Mouse (Mus musculus) heart, postnatal 4 days (tissue): ENCODE data around the gene Paxx. TPM values are rescaled to one million over a fixed set of nuclear protein-coding genes. Genes with fewer than 3 reads are reported as not detected.
"Not testable (repeated sequence)": the region's sequence is repeated elsewhere in the genome, so short reads cannot be mapped to it uniquely, and the experiment has no call there.

ENCODE experiments used
- DNase-seq: peaks from one replicate; pipeline ENCODE4 v3.0.0; 2021
- total RNA-seq, 2 experiments: library from RNA; stranded (reverse); gene quantifications; 2 replicates each; pipeline ENCODE4 v1.2.3; 2021

Gene Paxx
- total RNA-seq, 2 experiments from 2014 or later, result 30.5 to 32.8 TPM

DNA sequence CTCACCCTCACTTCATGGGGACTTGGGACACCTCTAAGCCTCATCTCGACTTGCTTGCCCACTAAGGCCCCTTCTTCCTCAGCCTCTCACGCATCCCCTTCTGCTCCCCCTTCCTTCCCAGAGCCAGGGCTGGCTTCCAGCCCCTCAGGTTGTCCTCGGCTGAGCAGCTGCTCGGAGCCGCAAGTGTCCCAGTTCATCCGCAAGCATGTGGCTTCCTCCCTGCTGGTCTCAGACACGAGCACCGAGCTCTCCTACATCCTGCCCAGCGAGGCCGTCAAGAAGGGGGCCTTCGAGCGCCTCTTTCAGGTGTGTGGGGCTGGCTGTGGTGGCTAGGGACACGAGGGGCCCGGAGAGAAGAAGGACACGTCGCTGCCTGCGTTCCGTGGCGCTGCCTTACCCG lies 19.8 kb downstream of the Paxx start:
- no peak for DNase-seq

DNA sequence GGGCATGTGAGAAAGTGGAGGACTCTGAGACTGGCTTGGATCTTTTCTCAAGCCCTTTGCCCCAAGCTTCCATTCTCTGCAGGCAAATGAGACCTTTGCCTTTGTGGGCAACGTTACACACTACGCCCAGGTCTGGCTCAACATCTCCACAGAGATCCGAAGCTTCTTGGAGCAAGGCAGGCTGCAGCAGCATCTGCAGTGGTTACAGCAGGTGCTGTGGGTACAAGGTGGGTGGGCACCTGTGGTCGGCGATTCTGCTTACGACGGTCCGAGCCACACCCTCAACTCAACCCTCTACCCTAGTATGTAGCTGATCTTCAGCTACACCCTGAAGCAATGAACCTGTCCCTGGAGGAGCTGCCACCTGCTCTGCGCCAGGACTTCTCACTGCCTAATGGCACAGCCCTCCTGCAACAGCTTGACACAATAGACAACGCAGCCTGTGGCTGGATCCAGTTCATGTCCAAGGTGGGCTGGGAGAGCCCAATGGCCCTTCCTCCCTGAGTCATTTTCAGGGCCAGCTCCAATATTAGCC lies 24.5 kb downstream of the Paxx start:
- no peak for DNase-seq

DNA sequence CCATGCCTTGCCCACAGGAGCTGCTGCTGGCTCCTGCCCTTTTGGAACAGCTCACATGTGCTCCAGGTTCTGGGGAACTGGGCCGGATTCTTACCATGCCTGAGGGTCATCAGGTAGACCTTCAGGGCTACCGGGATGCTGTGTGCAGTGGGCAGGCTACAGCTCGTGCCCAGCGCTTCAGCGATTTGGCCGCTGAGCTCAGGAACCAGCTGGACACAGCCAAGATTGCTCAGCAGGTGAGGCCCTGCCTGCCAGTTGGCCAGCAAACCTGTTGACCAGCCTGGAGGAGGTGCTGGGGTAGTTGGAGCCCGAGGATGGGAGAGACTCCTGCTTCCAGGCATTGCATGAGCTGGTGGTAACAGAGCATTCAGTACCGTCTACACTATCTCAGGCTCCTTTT lies 26.6 kb downstream of the Paxx start:
- DNase-seq, result no peak

DNA sequence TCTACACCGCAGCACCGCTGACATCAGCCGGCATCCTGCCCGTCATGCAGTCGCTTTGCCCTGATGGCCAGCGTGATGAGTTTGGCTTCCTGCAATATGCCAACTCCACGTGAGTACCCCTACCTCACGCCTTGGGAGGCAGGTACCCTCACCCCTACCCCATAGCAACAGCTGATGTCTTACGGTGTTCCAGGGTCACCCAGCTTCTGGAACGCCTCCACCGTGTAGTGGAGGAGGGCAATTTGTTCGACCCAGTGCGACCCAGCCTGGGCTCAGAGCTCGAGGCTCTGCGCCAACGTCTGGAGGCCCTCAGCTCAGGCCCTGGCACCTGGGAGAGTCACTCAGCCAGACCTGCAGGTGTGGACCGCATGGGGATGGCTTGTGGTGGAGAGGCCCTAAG lies 27.8 kb downstream of the Paxx start:
- DNase-seq, result no peak

DNA sequence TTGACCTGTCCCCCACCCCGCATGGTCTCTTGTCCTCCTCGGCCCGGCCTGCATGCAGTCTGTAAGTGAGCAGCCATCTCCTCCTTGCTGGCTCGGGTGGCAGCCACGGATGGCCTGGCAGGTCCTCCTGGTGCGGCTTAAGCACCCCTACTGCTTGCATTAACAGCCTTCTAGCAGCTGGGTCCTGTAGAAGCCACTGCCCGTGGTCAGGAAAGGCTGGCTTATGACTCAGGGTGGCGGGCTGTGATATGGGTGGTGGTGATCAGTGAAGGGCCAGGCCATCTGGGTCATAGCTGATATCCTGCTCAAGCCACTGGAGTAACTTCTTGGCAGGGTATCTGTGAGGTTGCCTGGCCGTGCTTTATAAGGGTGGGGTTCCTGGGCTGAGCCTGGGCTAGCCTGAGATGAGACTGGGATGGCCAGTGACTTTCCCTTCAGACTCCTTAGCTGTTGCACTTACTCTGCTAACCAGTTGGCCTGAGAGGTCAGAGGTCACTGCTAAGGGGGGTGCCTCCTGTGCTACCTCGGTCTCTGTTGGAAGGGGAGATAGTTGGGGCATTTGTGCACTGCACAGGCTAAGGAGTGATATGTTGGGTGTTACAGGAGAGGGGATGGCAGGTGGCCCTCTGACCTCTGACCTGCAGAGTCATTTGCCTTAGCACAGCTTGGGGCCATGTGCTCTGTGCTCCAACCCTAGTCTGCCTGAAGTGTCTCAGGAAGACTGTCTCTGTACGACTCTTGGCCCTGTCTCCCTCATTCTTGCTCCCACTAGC lies 28.4 kb downstream of the Paxx start:
- no peak for DNase-seq

DNA sequence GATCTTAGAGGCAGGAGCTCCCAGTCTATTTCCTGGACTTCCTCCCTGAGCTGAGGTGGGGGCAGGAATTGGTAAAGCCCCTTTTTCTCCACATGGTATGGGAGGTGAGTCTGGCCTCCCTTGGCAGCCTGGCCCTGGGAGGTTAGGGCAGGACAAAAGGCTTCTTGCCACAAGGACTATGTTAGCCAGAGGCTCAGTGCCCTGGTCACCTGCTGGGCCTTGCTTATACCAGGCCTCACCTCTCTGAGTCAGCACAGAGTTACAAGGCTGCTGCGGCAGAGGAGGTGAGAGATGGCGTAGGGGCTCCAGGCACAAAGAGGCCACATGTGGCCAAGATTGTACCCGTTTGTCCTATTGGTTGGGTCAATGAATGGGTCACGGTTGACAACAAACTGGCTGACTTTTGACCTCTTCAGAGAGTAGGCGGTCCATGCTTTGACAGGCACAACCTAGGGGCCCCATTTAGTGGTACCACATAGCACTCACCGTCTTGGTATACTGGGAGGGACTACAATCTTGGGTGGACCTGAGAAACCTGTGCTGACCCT lies 29.5 kb downstream of the Paxx start:
- DNase-seq, result no peak

DNA sequence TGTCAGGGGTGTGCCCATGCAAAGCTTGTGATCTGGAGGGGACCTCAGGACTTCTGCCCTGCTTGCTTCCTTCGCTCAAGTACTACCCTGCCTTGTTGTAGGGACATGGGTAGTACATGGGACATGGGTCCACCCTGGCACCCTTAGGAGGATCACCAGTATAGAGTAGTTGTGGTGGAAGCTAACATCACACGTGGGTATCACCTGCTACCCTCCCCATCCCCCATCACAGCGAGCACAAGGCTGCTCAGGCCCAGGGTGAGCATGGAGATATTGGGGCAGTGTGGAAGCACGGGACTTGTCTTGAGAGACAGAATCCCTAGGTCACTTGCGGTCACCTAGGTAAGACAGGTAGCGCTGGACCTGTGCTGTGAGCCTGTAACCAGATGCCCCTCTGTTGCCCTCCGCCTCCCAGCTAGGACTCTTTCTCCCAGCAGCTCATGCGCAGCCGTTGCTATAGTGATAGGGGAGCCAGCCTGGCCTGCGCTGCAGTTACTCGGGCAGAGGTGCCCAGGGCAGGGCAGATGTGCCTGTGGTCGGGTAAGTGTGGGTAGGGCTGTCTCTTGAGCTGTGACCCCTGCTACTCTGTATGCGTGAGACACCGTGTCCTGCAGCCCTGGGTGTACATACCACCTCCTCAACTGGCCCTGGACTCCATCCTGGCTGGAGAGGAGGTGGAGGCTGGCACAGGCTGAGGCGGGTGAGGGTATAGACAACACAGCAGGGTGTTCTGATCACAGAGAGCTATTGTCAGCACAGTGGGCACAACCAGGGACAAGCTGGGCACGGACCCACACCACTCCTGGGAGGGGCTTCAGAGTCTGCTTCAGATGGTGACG lies 30.3 kb downstream of the Paxx start:
- no peak for DNase-seq

DNA sequence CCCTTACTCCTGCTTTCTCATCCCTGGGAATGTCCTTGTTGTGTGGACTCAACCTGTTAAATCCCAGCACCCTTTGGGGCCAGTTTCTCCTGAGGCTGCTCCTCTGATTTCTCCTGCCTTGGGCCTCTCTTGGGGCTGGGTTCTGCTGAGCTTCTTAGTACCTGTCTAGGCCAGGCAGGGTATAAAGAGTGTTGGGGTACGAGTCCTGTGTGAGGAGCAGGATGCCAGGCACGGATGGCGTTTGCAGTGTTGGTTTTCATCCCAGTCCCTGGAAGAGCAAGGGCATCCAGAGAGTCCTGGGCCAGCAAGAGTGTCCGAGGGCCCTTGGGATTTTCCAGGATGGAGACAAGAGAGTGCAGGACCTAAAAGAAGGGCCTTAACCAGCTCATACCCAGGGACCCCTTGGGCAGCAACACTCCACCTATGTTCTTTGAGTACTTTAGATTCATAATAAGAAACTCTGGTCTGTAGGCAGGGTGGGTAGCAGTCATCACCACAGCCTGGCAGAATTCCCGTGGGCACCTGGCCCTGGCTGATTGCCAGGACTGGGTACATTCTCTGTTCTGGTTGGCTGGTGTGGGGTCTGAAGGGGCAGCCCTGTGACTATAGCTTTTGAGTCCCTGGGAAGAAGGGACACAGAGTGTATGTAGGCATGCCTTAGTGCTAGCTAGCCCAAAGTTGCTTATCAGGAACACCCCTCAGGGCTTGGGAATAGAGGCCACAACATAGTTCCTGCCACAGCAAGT lies 31.3 kb downstream of the Paxx start:
- DNase-seq, result peak; percentile 36

DNA sequence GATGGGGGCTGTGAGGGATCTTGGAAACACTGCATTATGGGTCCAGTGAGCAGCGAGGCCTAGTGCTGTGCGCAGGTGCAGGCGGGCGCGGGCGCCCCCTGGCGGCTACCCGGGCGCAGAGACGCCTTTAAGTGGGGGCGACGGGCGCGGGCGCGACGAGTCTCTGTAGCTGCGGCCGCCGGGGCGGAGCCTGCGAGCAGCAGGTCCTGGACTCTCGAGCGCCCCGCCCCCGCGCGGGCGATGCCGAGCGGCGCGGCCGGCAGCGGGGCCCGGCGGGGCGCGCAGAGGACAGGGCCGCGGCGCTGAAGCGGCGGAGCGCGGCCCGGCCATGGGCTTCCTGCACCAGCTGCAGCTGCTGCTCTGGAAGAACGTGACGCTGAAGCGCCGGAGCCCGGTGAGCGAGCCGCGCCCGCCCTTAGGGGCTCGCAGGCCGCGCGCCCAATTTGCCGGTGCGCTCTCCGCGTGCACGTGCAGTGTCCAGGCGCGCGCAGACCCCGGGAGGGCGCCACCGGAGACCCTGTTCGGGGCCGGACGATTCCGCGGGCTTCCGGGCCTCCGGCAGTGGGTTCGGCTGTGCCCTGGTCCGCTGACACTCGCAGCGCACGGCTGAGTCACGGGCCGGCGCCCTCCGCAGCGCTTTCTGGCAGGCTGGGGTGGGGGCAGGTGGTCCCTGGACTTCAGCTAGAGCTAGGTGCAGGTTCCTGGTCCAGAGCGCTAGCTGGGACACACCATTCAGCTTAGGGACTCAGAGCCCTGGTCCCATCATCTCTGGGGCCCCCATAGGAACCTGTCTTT lies 32.3 kb downstream of the Paxx start, which contains the start of gene Abca2:
TSS of gene Abca2 (plus strand) at position 262 of the 795 bp plus-strand sequence.
- DNase-seq, result peak; percentile 96

DNA sequence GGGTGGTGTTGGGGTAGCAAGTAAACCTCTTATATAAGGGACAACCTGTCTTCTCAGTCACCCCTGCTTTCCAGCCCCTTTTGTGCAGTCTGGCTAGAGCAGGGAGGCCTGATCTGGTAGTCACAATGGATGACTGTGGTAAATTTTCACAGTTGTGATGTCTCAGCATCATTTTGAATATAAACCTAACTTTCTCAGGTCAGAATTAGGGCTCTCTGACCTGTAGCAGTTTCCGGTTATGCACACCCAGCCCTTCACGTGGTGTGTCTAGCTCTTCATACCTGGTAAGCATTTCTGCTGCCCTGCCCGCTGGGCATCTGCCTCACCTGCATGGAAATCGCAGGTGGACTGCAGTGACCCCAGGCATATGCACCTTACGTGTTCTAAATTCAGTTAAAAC lies 33.6 kb downstream of the Paxx start:
- DNase-seq, result no peak

DNA sequence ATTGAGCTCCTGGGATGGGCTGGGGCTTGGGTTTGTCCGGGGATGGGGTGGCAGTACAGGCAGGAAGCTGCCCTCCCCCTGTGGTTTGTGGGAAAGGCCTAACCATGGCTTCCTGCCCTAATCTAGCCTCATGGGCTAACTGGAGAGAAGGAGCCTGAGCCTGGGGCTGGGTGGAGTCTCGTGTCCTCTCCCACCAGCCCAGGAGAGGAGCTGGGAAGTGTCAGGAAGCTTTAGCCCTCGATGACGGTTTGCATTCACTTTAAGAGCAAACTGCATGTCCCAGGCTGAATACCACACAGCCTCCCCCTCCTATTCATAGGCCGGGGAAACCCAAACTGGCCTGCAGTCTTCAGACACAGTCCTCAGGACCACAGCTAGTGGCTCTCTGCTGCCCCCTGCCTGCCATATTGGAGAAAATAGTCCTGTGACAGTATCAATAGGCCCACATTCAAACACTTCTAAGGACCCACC lies 34.1 kb downstream of the Paxx start:
- peak; percentile 74 for DNase-seq

DNA sequence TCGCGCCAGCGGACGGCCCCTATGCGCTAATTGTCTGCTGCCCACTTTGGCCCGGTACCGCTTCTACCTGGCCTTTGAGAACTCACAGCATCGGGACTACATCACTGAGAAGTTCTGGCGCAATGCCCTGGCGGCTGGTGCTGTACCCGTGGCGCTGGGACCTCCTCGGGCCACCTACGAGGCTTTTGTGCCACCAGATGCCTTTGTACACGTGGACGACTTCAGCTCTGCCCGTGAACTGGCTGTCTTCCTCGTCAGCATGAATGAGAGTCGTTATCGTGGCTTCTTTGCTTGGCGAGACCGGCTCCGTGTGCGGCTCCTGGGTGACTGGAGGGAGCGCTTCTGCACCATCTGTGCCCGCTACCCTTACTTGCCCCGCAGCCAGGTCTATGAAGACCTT lies 35.4 kb downstream of the Paxx start:
- no peak for DNase-seq

DNA sequence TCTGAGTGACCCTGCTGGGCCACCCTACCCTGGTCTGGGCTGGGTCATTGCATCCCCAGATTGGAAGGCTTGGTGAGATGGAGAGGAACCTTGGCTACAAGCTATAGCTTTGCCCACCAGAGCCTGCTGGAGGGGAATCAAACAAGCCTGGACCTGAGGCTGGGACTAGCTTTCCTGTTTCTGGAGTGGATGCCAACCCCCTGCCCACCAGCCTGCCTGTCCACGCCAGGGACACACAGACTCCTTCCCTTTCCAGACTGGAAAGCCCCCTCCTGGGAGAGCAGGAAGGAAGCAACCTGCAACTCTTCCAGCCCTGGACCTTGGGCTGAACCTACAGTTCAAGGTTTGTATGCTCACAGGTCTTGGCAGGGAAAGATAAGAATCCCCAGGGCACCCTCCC lies 37.3 kb downstream of the Paxx start:
- no peak for DNase-seq

DNA sequence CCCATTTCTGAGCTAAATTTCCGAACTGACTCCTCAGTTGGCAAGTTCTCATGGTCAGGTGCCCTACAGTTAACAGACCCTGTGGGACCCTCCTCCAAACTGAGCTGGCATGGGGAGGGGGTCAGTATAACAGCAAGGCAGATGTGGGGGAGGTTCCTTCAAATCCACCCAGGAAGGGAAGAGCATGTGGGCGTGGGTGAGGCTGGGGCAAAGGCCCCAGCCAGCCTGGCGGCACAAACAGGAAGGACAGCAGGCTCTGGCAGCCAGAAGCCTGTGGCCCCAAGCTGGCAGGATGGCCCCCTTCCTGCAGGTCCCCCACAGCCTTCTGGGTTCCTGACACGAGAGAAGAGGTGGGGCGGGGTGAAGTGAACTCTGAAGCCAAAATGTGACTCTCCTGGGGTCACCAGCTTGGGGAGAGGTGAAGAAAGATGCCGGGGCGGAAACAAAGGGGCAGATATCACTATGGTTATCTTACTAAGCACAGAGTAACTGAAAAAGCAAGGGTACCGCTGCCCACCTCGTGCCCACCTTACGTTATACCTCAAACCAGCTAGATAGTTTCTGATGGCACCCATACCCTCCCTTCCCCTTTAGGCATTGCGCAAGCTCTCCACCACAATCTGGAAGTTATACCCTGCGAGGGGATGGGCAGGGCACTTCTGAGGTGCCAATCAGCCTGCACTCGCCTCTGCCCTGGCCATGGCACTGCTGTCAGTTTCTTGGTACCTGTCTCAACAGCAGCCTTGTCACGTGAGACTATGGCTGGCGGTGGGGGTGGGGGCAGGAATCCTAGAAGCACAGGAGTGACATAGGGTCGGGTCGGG lies 38.1 kb downstream of the Paxx start, which contains the start of gene Fut7:
TSS of gene Fut7 (plus strand) at position 681 of the 824 bp plus-strand sequence.
- DNase-seq, result no peak

DNA sequence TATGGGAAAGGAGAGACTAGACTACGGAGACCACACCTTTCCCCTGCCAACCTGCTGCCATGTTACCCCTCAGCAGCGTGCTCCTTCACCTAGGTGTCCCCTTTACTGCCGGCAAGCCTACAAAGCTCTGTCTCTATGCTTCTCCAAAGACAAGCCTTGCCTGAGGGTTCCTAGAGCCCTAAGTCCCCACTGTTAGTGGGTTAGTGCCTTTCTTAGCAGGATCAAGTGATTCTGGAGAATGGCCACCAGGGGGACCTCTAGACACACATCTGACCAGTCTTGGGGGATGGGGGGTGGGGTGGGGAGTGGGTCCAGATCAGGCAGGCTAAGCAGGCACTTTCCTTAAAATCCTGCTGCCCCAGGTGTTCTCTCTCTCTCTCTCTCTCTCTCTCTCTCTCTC lies 39.0 kb downstream of the Paxx start:
- DNase-seq, result peak; percentile 53

DNA sequence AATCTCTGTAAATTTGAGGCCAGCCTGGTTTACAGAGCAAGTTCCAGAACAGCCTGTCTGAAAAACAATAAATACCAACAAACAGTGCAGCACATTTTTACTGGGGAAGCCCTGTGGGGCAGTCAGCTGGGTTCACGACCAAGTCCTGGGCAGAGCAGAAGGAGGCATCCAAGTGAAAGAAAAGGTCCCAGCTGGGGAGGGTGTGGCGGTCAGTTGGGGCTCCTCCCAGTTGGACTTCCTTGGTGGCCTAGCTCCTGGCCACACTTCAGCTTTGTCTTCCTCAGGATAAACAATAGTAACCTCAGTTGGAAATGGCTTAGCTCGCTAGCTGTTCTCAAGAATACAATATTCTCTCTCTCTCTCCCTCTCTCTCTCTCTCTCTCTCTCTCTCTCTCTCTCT lies 43.5 kb downstream of the Paxx start:
- no peak for DNase-seq

DNA sequence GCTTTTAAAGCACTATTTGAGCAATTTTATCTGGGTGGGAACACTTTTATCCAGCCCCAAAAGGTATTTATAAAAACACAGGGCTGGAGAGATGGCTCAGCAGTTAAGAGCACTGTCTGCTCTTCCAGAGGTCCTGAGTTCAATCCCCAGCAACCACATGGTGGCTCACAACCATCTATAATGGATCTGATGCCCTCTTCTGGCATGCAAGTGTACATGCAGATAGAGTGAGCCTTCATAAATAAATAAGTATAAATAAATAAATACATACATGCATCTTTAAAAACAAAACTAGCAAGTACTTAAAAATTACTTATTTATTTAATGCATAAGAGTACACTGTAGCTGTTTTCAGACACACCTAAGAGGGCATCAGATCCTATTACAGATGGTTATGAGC lies 47.5 kb downstream of the Paxx start:
- not testable (repeated sequence) for DNase-seq

DNA sequence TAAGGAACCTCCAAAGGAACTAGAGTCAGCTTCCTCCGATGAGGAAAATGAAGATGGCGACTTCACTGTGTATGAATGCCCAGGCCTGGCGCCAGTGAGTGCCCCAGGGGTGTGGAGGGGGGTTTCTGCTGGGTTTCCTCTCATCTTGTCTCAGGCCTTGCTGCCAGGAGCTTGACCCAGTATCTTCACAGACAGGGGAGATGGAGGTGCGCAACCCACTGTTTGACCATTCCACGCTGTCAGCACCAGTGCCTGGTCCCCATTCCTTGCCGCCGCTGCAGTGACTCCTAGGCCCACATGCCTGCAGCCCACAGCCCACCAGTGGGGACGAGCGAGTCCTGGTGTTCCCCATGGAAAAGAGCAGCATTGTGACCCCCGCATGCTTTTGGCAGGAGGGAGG lies 52.0 kb downstream of the Paxx start:
- no peak for DNase-seq
